Mouse (Mus musculus) adrenal gland, postnatal 25 days (tissue): Measurements from ENCODE around the gene Mettl21c. TPM values are rescaled to one million over a fixed set of nuclear protein-coding genes. Genes with fewer than 3 reads are reported as not detected.
"Not testable (repeated sequence)": the region's sequence is repeated elsewhere in the genome, so short reads cannot be mapped to it uniquely, and the experiment has no call there.

ENCODE experiments used
- DNase-seq: peaks from one replicate; pipeline ENCODE4 v3.0.0; 2021; ENCODE audit warnings: mixed read lengths
- long read RNA-seq: library from polyadenylated mRNA; stranded (forward); transcript quantifications from one replicate; pipeline ENCODE4 v2.0.0, GENCODE M21; 2021
- total RNA-seq: library from RNA; stranded (reverse); gene quantifications from 2 replicates; pipeline ENCODE4 v1.2.3, GENCODE M21; 2021

Mettl21c gene
- total RNA-seq: not detected in 2 replicates
- long read RNA-seq: 0 reads

- no peak for DNase-seq
Measured at GRCm38 (mm10) chr1:44019934-44020333, at the start of gene Mettl21c. Mettl21c (minus strand) TSS chr1:44020034.

GRCm38 (mm10) chr1:44064625-44065024 lies 44.8 kb upstream of the Mettl21c start:
- peak; percentile 54 for DNase-seq

DNA sequence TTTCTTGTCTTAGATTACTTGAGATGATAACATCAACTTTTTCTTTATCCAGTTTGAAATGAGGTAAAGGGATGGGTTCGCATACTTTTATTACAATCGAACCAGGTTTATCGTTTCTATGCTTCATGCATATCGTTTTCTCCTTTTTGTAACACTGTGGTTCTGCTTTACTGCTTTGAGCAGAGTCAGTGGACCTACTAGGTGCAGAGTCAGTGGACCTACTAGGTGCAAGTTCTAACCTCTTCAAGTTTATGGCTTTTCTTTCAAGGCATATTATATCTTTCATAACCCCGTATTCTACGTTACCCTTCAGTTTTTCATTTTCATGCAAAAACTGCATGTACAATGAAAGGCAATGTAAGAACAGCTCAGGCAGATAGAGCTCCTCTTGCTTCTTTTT lies 43.6 kb upstream of the Mettl21c start:
- DNase-seq: no peak

DNA sequence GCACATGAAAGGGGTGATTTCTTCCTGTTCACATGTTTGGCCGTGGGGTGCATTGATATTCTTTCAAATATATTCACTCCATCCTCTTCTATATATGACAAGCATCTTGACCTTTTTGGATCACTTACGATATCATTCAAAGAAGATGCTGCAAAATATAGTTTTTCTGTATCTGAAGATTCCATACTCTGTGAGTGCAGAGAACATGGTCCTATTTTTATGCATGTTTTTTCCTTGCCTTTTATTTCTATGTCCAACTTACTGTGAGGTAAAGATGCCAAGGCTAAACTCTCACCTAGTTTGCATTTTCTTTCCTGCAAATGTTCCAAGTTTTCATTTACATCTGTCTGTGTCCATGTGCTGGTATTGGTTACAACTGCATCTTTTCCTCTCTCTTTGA lies 42.0 kb upstream of the Mettl21c start, which contains the start of gene Gm8251:
Gene Gm8251, minus strand, starts transcription at position 101 of the 400 bp plus-strand sequence.
- DNase-seq: no peak

DNA sequence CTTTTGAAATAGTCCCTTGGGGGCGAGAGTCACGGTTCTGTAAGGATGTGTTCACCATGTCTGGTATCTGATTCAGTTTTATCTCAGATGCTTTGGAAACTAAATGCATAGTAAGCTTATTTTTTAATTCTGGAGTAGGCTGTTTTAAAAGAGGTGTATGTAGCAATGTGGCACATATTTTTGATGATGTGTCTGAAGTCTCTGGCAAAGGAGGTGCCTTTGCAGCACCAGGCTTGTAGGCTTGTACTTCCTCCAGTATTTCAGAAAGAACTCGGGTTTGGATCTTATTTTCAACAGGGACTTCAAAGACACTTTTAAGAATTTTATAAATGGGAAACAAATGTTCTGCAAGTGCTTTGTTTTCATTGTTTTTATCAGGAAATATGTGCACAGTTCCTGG lies 38.0 kb upstream of the Mettl21c start:
- DNase-seq: no peak

DNA sequence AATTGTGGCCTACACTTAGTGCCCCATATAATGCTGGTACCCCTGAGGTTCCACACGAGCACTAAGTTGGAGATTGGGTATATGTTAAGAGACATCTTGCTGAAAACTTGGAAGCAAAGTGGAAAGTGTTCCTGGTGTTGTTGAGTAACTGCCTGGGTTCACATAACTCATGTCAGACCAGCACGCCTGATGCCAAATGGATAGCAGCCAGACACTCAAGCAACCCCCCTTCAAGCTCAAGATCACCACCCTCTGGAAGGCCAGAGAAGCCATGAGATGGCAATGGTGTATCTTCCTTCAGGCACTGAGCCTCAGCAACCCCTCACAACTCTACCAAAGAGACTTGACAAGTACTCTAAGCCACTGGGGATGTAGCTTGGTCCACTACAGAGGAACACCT lies 26.7 kb upstream of the Mettl21c start:
- peak; percentile 65 for DNase-seq

- not testable (repeated sequence) for DNase-seq
Measured at GRCm38 (mm10) chr1:44045689-44046088, 25.9 kb upstream of the Mettl21c start.

DNA sequence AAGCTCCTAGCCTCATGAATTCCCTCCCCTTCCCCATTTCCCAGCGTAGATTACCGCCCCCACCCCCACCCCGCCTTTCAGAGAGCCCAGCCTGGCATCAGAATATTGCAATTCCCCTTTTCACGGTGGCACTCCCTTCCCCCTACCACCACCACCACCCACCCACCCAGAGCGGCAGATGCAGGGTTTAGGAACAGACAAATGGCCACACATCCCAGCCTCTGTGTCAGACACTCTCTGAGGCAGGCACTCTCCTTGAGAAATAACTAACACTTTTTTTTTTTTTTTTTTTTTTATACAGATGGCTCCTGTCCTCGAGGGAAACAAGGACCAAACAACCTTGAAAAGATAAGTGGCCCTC lies 22.7 kb upstream of the Mettl21c start:
- DNase-seq: no peak

- peak; percentile 63 for DNase-seq
Measured at GRCm38 (mm10) chr1:44041797-44042554, 22.1 kb upstream of the Mettl21c start.

- DNase-seq: no peak
Measured at GRCm38 (mm10) chr1:44032948-44033347, 13.1 kb upstream of the Mettl21c start.

GRCm38 (mm10) chr1:44032213-44032612 lies 12.4 kb upstream of the Mettl21c start:
- no peak for DNase-seq

DNA sequence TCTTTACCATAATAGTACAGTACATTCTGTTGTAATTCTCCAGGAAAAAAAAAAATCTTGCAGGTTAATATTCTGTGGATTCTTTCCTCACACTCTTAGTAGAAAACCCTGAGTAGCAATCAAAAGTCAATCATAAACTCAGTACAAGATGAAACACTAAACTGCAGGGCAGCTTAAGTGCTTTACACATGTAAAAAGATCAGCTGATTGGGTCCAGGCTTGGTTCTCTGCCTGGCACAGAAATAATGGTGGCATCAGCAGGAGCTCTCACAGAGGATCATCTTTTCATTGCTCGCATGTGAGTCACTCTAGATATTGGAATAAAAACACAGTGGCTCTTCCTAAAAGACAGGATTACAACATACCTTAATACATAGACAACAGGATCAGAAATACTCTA lies 7.8 kb upstream of the Mettl21c start:
- DNase-seq: no peak

GRCm38 (mm10) chr1:44022656-44023055 lies 2.8 kb upstream of the Mettl21c start:
- no peak for DNase-seq

DNA sequence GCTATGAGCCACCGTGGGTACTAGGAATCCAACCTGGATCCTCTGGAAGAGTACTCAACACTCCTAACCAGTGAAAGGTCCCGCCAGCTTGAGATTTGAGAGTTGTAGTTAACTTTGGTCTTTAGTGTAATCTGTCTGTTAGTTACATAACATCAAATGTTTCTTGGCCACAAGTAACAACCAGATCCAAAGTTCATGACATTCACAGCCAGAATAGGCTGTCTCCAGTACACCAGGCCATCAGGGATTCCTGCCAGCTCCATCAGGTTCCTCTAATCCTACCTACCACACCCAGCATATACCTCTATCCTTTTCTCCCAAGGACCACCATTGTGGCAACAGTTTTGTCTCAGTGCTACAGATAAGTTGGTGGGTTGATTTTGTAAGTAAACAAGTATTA lies 4.3 kb downstream of the Mettl21c start:
- DNase-seq: no peak

DNA sequence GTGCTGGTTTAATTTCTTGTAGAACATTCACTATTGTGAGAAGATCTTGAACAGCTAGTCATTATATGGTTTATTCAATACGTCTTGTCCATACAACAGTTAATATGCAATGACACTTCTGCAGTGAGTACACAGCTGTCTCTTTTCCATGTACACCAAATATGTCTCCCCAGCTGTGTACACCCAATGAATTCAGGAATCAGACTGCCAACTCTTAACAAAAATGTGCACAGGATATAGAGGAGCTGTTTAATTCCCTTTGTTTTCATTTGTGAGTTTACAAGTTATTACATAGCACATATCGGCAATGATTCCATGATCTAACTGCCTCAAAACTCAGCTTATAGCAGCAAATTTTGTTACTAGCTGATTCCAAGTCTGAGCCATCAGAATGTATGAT lies 15.3 kb downstream of the Mettl21c start:
- no peak for DNase-seq

GRCm38 (mm10) chr1:43996914-43997589 lies 22.8 kb downstream of the Mettl21c start:
- DNase-seq: no peak

DNA sequence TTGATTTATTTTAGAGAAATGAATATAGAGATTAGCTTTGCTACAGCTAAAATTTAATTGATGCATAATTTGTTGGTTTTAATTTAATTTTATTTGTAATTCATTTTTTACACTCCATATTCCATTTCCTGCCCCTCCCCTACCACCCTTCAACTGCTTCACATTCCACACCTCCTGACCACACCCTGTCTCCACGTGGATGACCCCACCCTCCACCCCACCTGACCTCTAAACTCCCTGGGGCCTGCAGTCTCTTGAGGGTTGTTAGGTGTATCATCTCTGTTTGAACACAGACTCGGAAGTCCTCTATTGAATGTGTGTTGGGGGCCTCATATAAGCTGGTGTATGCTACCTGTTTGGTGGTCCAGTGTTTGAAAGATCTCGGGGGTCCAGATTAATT lies 48.7 kb downstream of the Mettl21c start:
- no peak for DNase-seq

- no peak for DNase-seq
Measured at GRCm38 (mm10) chr1:43969361-43969760, 50.5 kb downstream of the Mettl21c start.

DNA sequence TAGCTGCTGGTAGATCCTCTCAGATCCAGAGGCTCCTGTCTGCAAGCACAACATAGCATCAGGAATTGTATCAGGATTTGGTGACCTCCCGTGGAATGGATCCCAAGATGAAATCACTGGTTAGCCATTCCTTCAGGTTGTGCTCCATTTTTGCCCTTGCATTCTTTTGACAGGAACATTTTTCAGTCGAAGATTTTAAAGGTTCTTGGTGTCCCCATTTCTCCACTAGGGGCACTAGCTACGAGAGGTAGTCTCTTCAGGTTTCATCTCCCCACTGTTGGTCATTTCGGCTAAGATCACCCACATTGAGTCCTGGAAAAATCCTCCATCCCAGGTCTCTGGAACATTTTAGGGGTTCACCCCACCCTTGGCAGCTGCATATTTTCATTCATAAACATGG lies 53.1 kb downstream of the Mettl21c start:
- DNase-seq: no peak

GRCm38 (mm10) chr1:43964381-43964780 lies 55.5 kb downstream of the Mettl21c start:
- DNase-seq: no peak
